Comparison of ENCODE assay signal across 36 mouse cellular contexts in genomic region chr8:54567168-54567567, GRCm38 (mm10). TPM values are rescaled to one million over a fixed set of nuclear protein-coding genes. Genes with fewer than 3 reads are reported as not detected.
DNase-seq lines count a peak whose midpoint lies in the region; ATAC-seq and TF ChIP-seq lines count a peak whose summit lies in the region.
"Had no signal": no experiment of that assay in that cellular context is flagged by ENCODE, and none has a peak within 500 bp of the region (broad histone marks: within the 10 kb centered on the region; RNA-seq: fewer than 3 reads in every experiment).

No protein-coding gene starts in this region.

- no peaks in the 10 kb centered on the region for H3K27me3 ChIP-seq in forebrain, postnatal 0 days (ENCODE audit: insufficient read depth, low read length)
- no peaks in the 10 kb centered on the region for H3K27me3 ChIP-seq in forebrain, embryonic 10.5 days (ENCODE audit: poor library complexity, severe bottlenecking)
- no peaks in the 10 kb centered on the region for H3K27me3 ChIP-seq in lung, embryonic 14.5 days (ENCODE audit: insufficient read depth, low read length)
- no peaks in the 10 kb centered on the region for H3K27me3 ChIP-seq in midbrain, embryonic 14.5 days (ENCODE audit: control insufficient read depth, insufficient read depth, low read length)
- H3K27me3 ChIP-seq in midbrain, embryonic 16.5 days (ENCODE audit: control insufficient read depth, insufficient read depth, low read depth, low read length), result no peaks in the 10 kb centered on the region
- H3K27me3 ChIP-seq: forebrain, embryonic 13.5 days; heart, embryonic 15.5 days; liver, embryonic 15.5 days; neural tube, embryonic 13.5 days had no signal

- peak; percentile 34 for DNase-seq in forebrain, postnatal 0 days
- no peak for DNase-seq in forebrain, embryonic 10.5 days (ENCODE audit: extremely low spot score, low spot score)
- DNase-seq in lung, embryonic 14.5 days, result peak; percentile 76
- no peak for DNase-seq in lung, postnatal 36 days
- peak; percentile 9 for DNase-seq in midbrain, embryonic 14.5 days
- peak; percentile 48 for DNase-seq in brain, embryonic 14.5 days (ENCODE audit: low read depth)
- DNase-seq in urinary bladder, postnatal 25 days (ENCODE audit: low spot score), result no peak
- DNase-seq: adrenal gland, adult 8-10 months; cerebellum, adult 11-12 months; cerebellum, postnatal 10 days; gastrocnemius, postnatal 14 days; heart, adult 11 months; heart, postnatal 4 days; kidney, adult 11 months; kidney, postnatal 14 days; layer of hippocampus, adult 9-11 months; liver; right cerebral cortex, postnatal 4 days; thymus, adult 18-20 months; thymus, postnatal 25 days had no signal

- WGBS in forebrain, postnatal 0 days, result 37% methylated on average over 2 of the region's 2 CpGs
- WGBS in forebrain, embryonic 10.5 days, result 92% methylated on average over 2 of the region's 2 CpGs
- WGBS in lung, embryonic 14.5 days, result 26% methylated on average over 2 of the region's 2 CpGs
- 87% methylated on average over 2 of the region's 2 CpGs for WGBS in midbrain, embryonic 14.5 days
- WGBS in midbrain, embryonic 16.5 days, result 65% methylated on average over 2 of the region's 2 CpGs

- no peak for TF ChIP-seq CTCF in forebrain, postnatal 0 days (IDR thresholded peaks at IDR 0.05; ENCODE audit: low read depth)
- no peak for TF ChIP-seq CTCF in lung, embryonic 14.5 days (IDR thresholded peaks at IDR 0.05; ENCODE audit: low read depth)
- no peak for TF ChIP-seq CTCF in brain, embryonic 14.5 days (IDR thresholded peaks at IDR 0.05; ENCODE audit: borderline replicate concordance, extremely low read depth, insufficient read depth, insufficient read length)

- peak; percentile 69 for ATAC-seq in forebrain, postnatal 0 days
- ATAC-seq in lung, embryonic 14.5 days (ENCODE audit: insufficient read depth), result peak; percentile 48
- ATAC-seq in midbrain, embryonic 14.5 days (ENCODE audit: low FRiP score, low TSS enrichment), result no peak
- ATAC-seq in midbrain, embryonic 16.5 days, result no peak
- ATAC-seq: activated CD4-positive, CD25-positive, alpha-beta regulatory T cell, adult 4 months; forebrain, embryonic 13.5 days; inflammation-experienced regulatory T-cells, adult 6 months had no signal

- no peak overlapping the region for H3K4me3 ChIP-seq in forebrain, postnatal 0 days (ENCODE audit: low read depth, low read length)
- no peak overlapping the region for H3K4me3 ChIP-seq in forebrain, embryonic 10.5 days
- H3K4me3 ChIP-seq in lung, embryonic 14.5 days (ENCODE audit: low read depth, low read length), result no peak overlapping the region
- no peak overlapping the region for H3K4me3 ChIP-seq in midbrain, embryonic 14.5 days (replicated peaks; ENCODE audit: low read depth, low read length)
- no peak overlapping the region for H3K4me3 ChIP-seq in midbrain, embryonic 16.5 days (ENCODE audit: low read depth, low read length)
- H3K4me3 ChIP-seq: embryonic facial prominence, embryonic 13.5 days; forebrain, embryonic 13.5 days; heart, embryonic 10.5 days; heart, embryonic 15.5 days; liver, embryonic 15.5 days; neural tube, embryonic 13.5 days had no signal

- no peaks in the 10 kb centered on the region for H3K36me3 ChIP-seq in forebrain, postnatal 0 days (ENCODE audit: insufficient read depth)
- no peaks in the 10 kb centered on the region for H3K36me3 ChIP-seq in forebrain, embryonic 10.5 days (replicated peaks)
- H3K36me3 ChIP-seq in lung, embryonic 14.5 days (ENCODE audit: insufficient read depth), result no peaks in the 10 kb centered on the region
- no peaks in the 10 kb centered on the region for H3K36me3 ChIP-seq in midbrain, embryonic 14.5 days (ENCODE audit: control insufficient read depth, insufficient read depth, low read length)
- H3K36me3 ChIP-seq in midbrain, embryonic 16.5 days (ENCODE audit: control insufficient read depth, insufficient read depth, low read length), result no peaks in the 10 kb centered on the region
- H3K36me3 ChIP-seq: embryonic facial prominence, embryonic 13.5 days; heart, embryonic 10.5 days; heart, embryonic 15.5 days; liver, embryonic 15.5 days; neural tube, embryonic 13.5 days had no signal

- no peak overlapping the region for H3K27ac ChIP-seq in forebrain, postnatal 0 days (ENCODE audit: low read depth, low read length)
- H3K27ac ChIP-seq in forebrain, embryonic 10.5 days, result no peak overlapping the region
- H3K27ac ChIP-seq in lung, embryonic 14.5 days (ENCODE audit: low read depth), result no peak overlapping the region
- H3K27ac ChIP-seq in midbrain, embryonic 14.5 days (replicated peaks; ENCODE audit: low read depth, low read length), result no peak overlapping the region
- no peak overlapping the region for H3K27ac ChIP-seq in midbrain, embryonic 16.5 days (ENCODE audit: low read length)
- H3K27ac ChIP-seq: embryonic facial prominence, embryonic 13.5 days; forebrain, embryonic 13.5 days; heart, embryonic 10.5 days; heart, embryonic 15.5 days; hindbrain, embryonic 14.5 days; liver, embryonic 15.5 days; neural tube, embryonic 13.5 days; stomach, postnatal 0 days had no signal

- no peak for TF ChIP-seq POLR2A in brain, embryonic 14.5 days (IDR thresholded peaks at IDR 0.05; ENCODE audit: borderline replicate concordance, extremely low read depth, insufficient read depth, insufficient read length, poor library complexity, severe bottlenecking)

- H3K4me1 ChIP-seq in forebrain, postnatal 0 days (ENCODE audit: insufficient read depth), result no peaks in the 10 kb centered on the region
- no peaks in the 10 kb centered on the region for H3K4me1 ChIP-seq in forebrain, embryonic 10.5 days
- peaks cover 10% of the 10 kb centered on the region; the same call in 1 of the 2 replicates for H3K4me1 ChIP-seq in lung, embryonic 14.5 days (ENCODE audit: insufficient read depth)
- no peaks in the 10 kb centered on the region for H3K4me1 ChIP-seq in midbrain, embryonic 14.5 days (ENCODE audit: control insufficient read depth, insufficient read depth, low read length)
- H3K4me1 ChIP-seq in midbrain, embryonic 16.5 days (ENCODE audit: control insufficient read depth, insufficient read depth, low read length), result no peaks in the 10 kb centered on the region
- H3K4me1 ChIP-seq: forebrain, embryonic 13.5 days; liver, embryonic 15.5 days; neural tube, embryonic 13.5 days had no signal

- H3K4me2 ChIP-seq in forebrain, postnatal 0 days (ENCODE audit: low read depth), result no peak overlapping the region
- no peak overlapping the region for H3K4me2 ChIP-seq in lung, embryonic 14.5 days
- H3K4me2 ChIP-seq in midbrain, embryonic 14.5 days (ENCODE audit: low read length), result no peak overlapping the region
- H3K4me2 ChIP-seq in midbrain, embryonic 16.5 days (ENCODE audit: low read length), result no peak overlapping the region
- H3K4me2 ChIP-seq: embryonic facial prominence, embryonic 13.5 days; forebrain, embryonic 13.5 days; heart, embryonic 15.5 days; hindbrain, embryonic 14.5 days; liver, embryonic 15.5 days; neural tube, embryonic 13.5 days had no signal

- H3K9ac ChIP-seq in forebrain, postnatal 0 days, result no peak overlapping the region
- no peak overlapping the region for H3K9ac ChIP-seq in lung, embryonic 14.5 days
- H3K9ac ChIP-seq in midbrain, embryonic 14.5 days (replicated peaks; ENCODE audit: low read length), result no peak overlapping the region
- no peak overlapping the region for H3K9ac ChIP-seq in midbrain, embryonic 16.5 days (ENCODE audit: low read depth, low read length)
- H3K9ac ChIP-seq: embryonic facial prominence, embryonic 13.5 days; forebrain, embryonic 13.5 days; heart, embryonic 15.5 days; hindbrain, embryonic 14.5 days; liver, embryonic 15.5 days; neural tube, embryonic 13.5 days had no signal

- H3K9me3 ChIP-seq in forebrain, postnatal 0 days (ENCODE audit: low read length), result no peaks in the 10 kb centered on the region
- H3K9me3 ChIP-seq in forebrain, embryonic 10.5 days, result no peaks in the 10 kb centered on the region
- no peaks in the 10 kb centered on the region for H3K9me3 ChIP-seq in lung, embryonic 14.5 days (ENCODE audit: low read depth, low read length)
- H3K9me3 ChIP-seq in midbrain, embryonic 14.5 days (ENCODE audit: control insufficient read depth, low read length), result no peaks in the 10 kb centered on the region
- no peaks in the 10 kb centered on the region for H3K9me3 ChIP-seq in midbrain, embryonic 16.5 days (replicated peaks; ENCODE audit: control insufficient read depth, low read length, poor library complexity, severe bottlenecking)
- H3K9me3 ChIP-seq: embryonic facial prominence, embryonic 13.5 days; forebrain, embryonic 13.5 days; heart, embryonic 10.5 days; heart, embryonic 15.5 days; liver, embryonic 15.5 days; neural tube, embryonic 13.5 days had no signal

RNA-seq across cellular contexts. Expression of gene Spata4, which starts 33.4 kb away (rescaled TPM):
- total RNA-seq in forebrain, postnatal 0 days (2014; rRNA removed), result 0.77 TPM in 1 of 2 replicates, not detected in the other
- 0.23 and 0.48 TPM in 2 replicates for polyA plus RNA-seq in forebrain, postnatal 0 days (2015; fragmentation: Nextera tagmentation; extraction: Ambion mirVana)
- polyA plus RNA-seq in forebrain, embryonic 10.5 days (2016; fragmentation: Nextera tagmentation; extraction: Ambion mirVana), result not detected in 2 replicates
- not detected in 2 replicates for polyA plus RNA-seq in lung, embryonic 14.5 days (2014; fragmentation: Nextera tagmentation; extraction: Ambion mirVana)
- polyA plus RNA-seq in midbrain, embryonic 14.5 days (2014; fragmentation: Nextera tagmentation; extraction: Ambion mirVana), result 0.22 TPM in 1 of 2 replicates, not detected in the other
- polyA plus RNA-seq in midbrain, embryonic 16.5 days (2015; fragmentation: Nextera tagmentation; extraction: Ambion mirVana), result 0.60 TPM in 1 of 2 replicates, not detected in the other
- polyA plus RNA-seq in brain, embryonic 14.5 days (2012; rRNA removed), result 0.08 and 0.21 TPM in 2 replicates
- total RNA-seq: common myeloid progenitor, adult 5-6 weeks; gastrocnemius, postnatal 14 days; left cerebral cortex, adult 18-20 months had no signal
- polyA plus RNA-seq: activated CD4-positive, CD25-positive, alpha-beta regulatory T cell, adult 4 months; embryonic facial prominence, embryonic 13.5 days; forebrain, embryonic 13.5 days; heart, embryonic 10.5 days; inflammation-experienced regulatory T-cells, adult 6 months; kidney, embryonic 14.5 days; limb, embryonic 11.5 days; liver, embryonic 15.5 days; neural tube, embryonic 13.5 days; spleen, adult 2 months; stomach, postnatal 0 days had no signal

RNA-seq across cellular contexts. Expression of gene Spcs3, which starts 37.4 kb away (rescaled TPM):
- 39.4 and 48.5 TPM in 2 replicates for total RNA-seq in forebrain, postnatal 0 days (2014; rRNA removed)
- polyA plus RNA-seq in forebrain, postnatal 0 days (2015; fragmentation: Nextera tagmentation; extraction: Ambion mirVana), result 29.9 and 39.3 TPM in 2 replicates
- 91.4 and 99.6 TPM in 2 replicates for polyA plus RNA-seq in forebrain, embryonic 10.5 days (2016; fragmentation: Nextera tagmentation; extraction: Ambion mirVana)
- 87.8 and 92.9 TPM in 2 replicates for polyA plus RNA-seq in lung, embryonic 14.5 days (2014; fragmentation: Nextera tagmentation; extraction: Ambion mirVana)
- 46.0 and 57.5 TPM in 2 replicates for polyA plus RNA-seq in midbrain, embryonic 14.5 days (2014; fragmentation: Nextera tagmentation; extraction: Ambion mirVana)
- polyA plus RNA-seq in midbrain, embryonic 16.5 days (2015; fragmentation: Nextera tagmentation; extraction: Ambion mirVana), result 50.4 and 52.7 TPM in 2 replicates
- polyA plus RNA-seq in brain, embryonic 14.5 days (2012; rRNA removed), result 22.6 and 26.9 TPM in 2 replicates

RNA-seq across cellular contexts. Expression of gene Asb5, which starts 37.8 kb away (rescaled TPM):
- total RNA-seq in forebrain, postnatal 0 days (2014; rRNA removed), result 1.8 and 2.2 TPM in 2 replicates
- polyA plus RNA-seq in forebrain, postnatal 0 days (2015; fragmentation: Nextera tagmentation; extraction: Ambion mirVana), result 8.4 and 10.2 TPM in 2 replicates
- 4.0 and 4.9 TPM in 2 replicates for polyA plus RNA-seq in forebrain, embryonic 10.5 days (2016; fragmentation: Nextera tagmentation; extraction: Ambion mirVana)
- polyA plus RNA-seq in lung, embryonic 14.5 days (2014; fragmentation: Nextera tagmentation; extraction: Ambion mirVana), result 6.0 and 7.7 TPM in 2 replicates
- 5.9 and 7.0 TPM in 2 replicates for polyA plus RNA-seq in midbrain, embryonic 14.5 days (2014; fragmentation: Nextera tagmentation; extraction: Ambion mirVana)
- 4.9 and 6.0 TPM in 2 replicates for polyA plus RNA-seq in midbrain, embryonic 16.5 days (2015; fragmentation: Nextera tagmentation; extraction: Ambion mirVana)
- 1.6 and 2.0 TPM in 2 replicates for polyA plus RNA-seq in brain, embryonic 14.5 days (2012; rRNA removed)
- total RNA-seq: common myeloid progenitor, adult 5-6 weeks had no signal
- polyA plus RNA-seq: activated CD4-positive, CD25-positive, alpha-beta regulatory T cell, adult 4 months; inflammation-experienced regulatory T-cells, adult 6 months had no signal

Comparison
In these comparisons a context has a peak if more than half of its experiments do, and no peak if none do; other contexts are left out.
1. DNase-seq: peak in forebrain, postnatal 0 days (single experiment), lung, embryonic 14.5 days (single experiment), midbrain, embryonic 14.5 days (single experiment) and brain, embryonic 14.5 days (single experiment); none in forebrain, embryonic 10.5 days (single experiment), lung, postnatal 36 days (single experiment) and urinary bladder, postnatal 25 days (single experiment).
2. ATAC-seq: peak in forebrain, postnatal 0 days (single experiment) and lung, embryonic 14.5 days (single experiment); none in midbrain, embryonic 14.5 days (single experiment) and midbrain, embryonic 16.5 days (single experiment).